Mouse (Mus musculus) E14TG2a.4 (cell line): ENCODE measurements around the gene Rflna.
A peak's percentile ranks its signal among the peaks of the same experiment; 100 is the strongest.

Source experiments
- H3K27me3 ChIP-seq: 2 replicates; pipeline ENCODE4 v1.6.1; 2014; ENCODE audit warnings: low read length, control low read depth; ENCODE audit not compliant: insufficient read depth
- H3K36me3 ChIP-seq: 2 replicates; pipeline ENCODE4 v1.6.1; 2014; ENCODE audit warnings: low read length, control low read depth; ENCODE audit not compliant: insufficient read depth
- H3K4me1 ChIP-seq: replicated peaks from 2 replicates; pipeline ENCODE4 v1.6.1; 2014; ENCODE audit warnings: low read depth, low read length, control low read depth
- H3K4me3 ChIP-seq: replicated peaks from 2 replicates; pipeline ENCODE4 v1.5.1; 2014; ENCODE audit warnings: mild to moderate bottlenecking, low read length
- H3K9me3 ChIP-seq: 2 replicates; pipeline ENCODE4 v1.6.1; 2014; ENCODE audit warnings: low read length, control low read depth
- CTCF ChIP-seq: conservative IDR thresholded peaks from 2 replicates; pipeline ENCODE4 v1.5.1; 2014; ENCODE audit warnings: low read length
- NANOG ChIP-seq: IDR thresholded peaks from 2 replicates; pipeline ENCODE4 v1.6.1; 2014; ENCODE audit warnings: borderline replicate concordance, low read length, mixed read lengths
- POU5F1 ChIP-seq: IDR thresholded peaks from 2 replicates; pipeline ENCODE4 v1.6.1; 2014; ENCODE audit warnings: low read length, borderline replicate concordance

Rflna gene

DNA sequence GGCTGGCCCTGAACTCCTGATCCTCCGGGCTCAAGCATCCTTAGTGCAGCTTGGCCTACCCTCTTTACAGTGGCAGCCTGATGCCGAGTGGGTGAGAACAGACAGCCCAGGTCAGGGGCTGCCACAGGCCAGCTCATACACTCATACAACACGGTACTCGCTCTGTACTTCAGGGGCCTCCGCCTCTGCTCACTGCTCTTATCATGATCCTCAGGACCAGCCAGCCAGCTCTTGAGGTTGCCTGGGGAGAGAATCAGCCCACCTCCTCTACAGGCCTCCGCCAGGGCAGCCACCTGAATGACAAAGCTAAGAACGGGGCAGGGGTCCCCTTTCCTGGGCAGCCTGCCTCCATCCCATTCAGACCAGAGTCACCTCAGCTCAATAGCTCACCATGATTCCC, 50.6 kb downstream of the Rflna start:
- TF ChIP-seq POU5F1 = no peak
- no peak for TF ChIP-seq CTCF
- TF ChIP-seq NANOG = no peak
- no peaks in the 10 kb centered on the region for H3K9me3 ChIP-seq

GRCm38 (mm10) chr5:125055901-125056300, 52.9 kb downstream of the Rflna start:
- Histone ChIP-seq H3K27me3 (peaks cover 14% of the 10 kb centered on the region), H3K4me3 (peak overlapping the region; percentile 17; the same call in 1 of the 2 replicates), H3K36me3 (peaks cover 60% of the 10 kb centered on the region), H3K4me1 (peaks cover 76% of the 10 kb centered on the region), H3K9me3 (no peaks in the 10 kb centered on the region)
- TF ChIP-seq POU5F1 (no peak), CTCF (no peak), NANOG (no peak)

More for the DNA sequence above, 50.6 kb downstream of the Rflna start:
- no peak overlapping the region for H3K4me3 ChIP-seq
- H3K36me3 ChIP-seq = peaks cover 74% of the 10 kb centered on the region
- peaks cover 54% of the 10 kb centered on the region for H3K4me1 ChIP-seq
- H3K27me3 ChIP-seq = peaks cover 14% of the 10 kb centered on the region

- Histone ChIP-seq H3K9me3 (no peaks in the 10 kb centered on the region), H3K27me3 (peaks cover 14% of the 10 kb centered on the region), H3K36me3 (peaks cover 60% of the 10 kb centered on the region), H3K4me3 (peak overlapping the region; percentile 17; the same call in 1 of the 2 replicates), H3K4me1 (peaks cover 80% of the 10 kb centered on the region)
- TF ChIP-seq NANOG (no peak), CTCF (no peak), POU5F1 (no peak)
Observed at GRCm38 (mm10) chr5:125056331-125056695, 53.3 kb downstream of the Rflna start.

DNA sequence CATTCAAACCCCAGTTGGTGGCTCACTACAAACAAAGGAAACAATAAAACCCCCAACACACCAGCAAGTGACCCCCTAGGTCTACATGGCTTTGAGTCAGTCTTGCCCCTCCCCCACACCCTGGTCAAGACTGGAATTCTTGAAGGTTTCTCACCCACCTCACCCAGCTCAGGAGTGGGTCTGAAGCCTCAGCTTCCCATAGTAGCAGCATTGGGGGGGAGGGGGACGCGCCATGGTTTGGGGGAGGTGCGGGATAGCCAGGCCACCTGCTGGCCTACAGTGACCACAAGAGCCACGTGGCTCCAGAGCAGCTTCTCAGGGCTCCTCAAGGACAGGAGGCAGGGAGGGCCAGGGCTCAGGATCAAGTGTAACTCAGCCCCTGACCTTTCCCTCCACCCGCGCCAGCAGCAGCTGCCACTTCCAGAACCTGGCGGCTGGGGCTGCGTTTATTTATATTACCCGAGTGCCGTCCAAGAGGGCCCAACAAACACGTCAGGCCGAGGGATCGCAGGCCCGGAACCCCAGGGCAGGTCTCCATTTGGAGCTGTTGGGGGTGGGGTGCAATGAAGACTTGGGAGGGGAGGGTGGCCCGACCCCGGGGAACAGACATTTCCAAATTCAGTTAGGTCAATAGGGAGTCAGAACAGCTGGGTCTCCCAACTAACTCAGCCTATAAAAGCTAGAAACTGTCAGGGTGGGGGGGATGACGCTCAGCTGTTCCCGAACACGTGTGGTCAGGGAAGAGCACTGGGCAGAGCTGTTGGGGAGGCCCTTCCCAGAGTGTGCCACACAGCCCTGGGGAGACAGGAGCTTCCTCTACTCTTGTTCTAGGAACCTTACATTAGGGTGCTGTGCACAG, 53.9 kb downstream of the Rflna start:
- peak overlapping the region; percentile 66 for H3K4me3 ChIP-seq

GRCm38 (mm10) chr5:125057555-125058266, 54.7 kb downstream of the Rflna start:
- H3K4me3 ChIP-seq = peak overlapping the region; percentile 66
- no peak for TF ChIP-seq CTCF
- no peak for TF ChIP-seq NANOG
- TF ChIP-seq POU5F1 = no peak

More for the DNA sequence above, 53.9 kb downstream of the Rflna start:
- H3K9me3 ChIP-seq = no peaks in the 10 kb centered on the region
- H3K27me3 ChIP-seq = peaks cover 14% of the 10 kb centered on the region
- H3K36me3 ChIP-seq = peaks cover 59% of the 10 kb centered on the region
- no peak for TF ChIP-seq NANOG
- TF ChIP-seq CTCF = no peak
- TF ChIP-seq POU5F1 = no peak
- H3K4me1 ChIP-seq = peaks cover 85% of the 10 kb centered on the region

DNA sequence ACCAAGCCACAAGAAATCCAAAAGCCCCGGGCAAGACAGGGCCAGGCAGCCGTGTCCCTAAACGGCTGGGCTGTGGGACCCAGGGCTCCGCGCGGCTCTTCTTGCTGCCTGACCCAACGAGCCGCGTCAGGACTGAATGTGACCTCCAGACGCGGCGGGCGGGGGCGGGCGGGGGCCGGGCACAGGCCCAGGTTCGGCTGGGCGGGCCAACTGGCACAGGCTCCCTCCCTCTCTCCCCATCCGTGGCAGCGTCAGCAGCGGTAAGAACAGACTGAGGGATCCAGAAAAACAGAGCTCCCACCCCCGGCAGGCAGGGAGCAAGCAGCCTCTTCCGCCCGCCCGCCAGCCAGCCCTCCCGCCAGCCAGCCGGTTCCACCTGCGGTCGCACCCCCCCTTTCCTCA, 55.2 kb downstream of the Rflna start:
- Histone ChIP-seq H3K36me3 (peaks cover 53% of the 10 kb centered on the region), H3K27me3 (peaks cover 14% of the 10 kb centered on the region), H3K9me3 (no peaks in the 10 kb centered on the region), H3K4me1 (peaks cover 84% of the 10 kb centered on the region), H3K4me3 (peak overlapping the region; percentile 66)
- TF ChIP-seq CTCF (no peak), NANOG (no peak)

More at GRCm38 (mm10) chr5:125057555-125058266, 54.7 kb downstream of the Rflna start:
- Histone ChIP-seq H3K4me1 (peaks cover 85% of the 10 kb centered on the region), H3K36me3 (peaks cover 57% of the 10 kb centered on the region), H3K27me3 (peaks cover 14% of the 10 kb centered on the region), H3K9me3 (no peaks in the 10 kb centered on the region)
